Mouse (Mus musculus) lung, postnatal 0 days (tissue): ENCODE data around the gene Igsf3.

Experiments
- CTCF ChIP-seq: IDR thresholded peaks from 2 replicates; pipeline ENCODE4 v1.5.1; 2016; ENCODE audit warnings: antibody characterized with exemption, mild to moderate bottlenecking
- EP300 ChIP-seq: IDR thresholded peaks from 2 replicates; pipeline ENCODE4 v1.6.1; 2016; ENCODE audit warnings: antibody characterized with exemption, mild to moderate bottlenecking, control low read depth

DNA sequence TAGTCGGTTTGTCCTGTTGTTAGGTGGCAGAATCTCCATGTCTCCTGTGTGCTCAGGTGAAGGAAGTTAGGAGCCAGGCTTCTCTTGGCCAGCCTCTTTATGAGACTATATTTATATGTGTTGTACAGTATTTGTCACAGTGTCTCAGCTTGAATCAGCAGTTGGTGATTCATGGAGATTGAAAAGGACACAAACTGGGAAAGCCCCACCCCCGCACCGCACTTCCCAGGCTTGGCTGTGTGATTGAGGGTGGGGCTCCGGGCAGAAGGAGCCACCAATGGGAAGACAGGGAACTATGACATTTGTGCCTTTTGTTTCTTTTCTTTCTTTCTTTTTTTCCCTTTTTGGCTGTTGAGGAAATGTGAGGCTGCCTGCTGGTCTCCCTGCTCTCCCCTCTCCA is 2.9 kb downstream of the Igsf3 start:
- TF ChIP-seq CTCF (no peak), EP300 (no peak)
